Mouse (Mus musculus): ENCODE data around the gene Nceh1. TPM values are rescaled to one million over a fixed set of nuclear protein-coding genes. Genes with fewer than 3 reads are reported as not detected.

Nceh1 gene
- polyA plus RNA-seq, 1 experiment from 2014 or later = 4.9 TPM

- no peak for ATAC-seq
Measured at GRCm38 (mm10) chr3:27249030-27249429, 66.3 kb downstream of the Nceh1 start.

GRCm38 (mm10) chr3:27250936-27251335 is 68.2 kb downstream of the Nceh1 start:
- H3K27me3 ChIP-seq (replicated peaks; ENCODE audit: control insufficient read depth, insufficient read depth, low read length) = no peaks in the 10 kb centered on the region
- H3K4me3 ChIP-seq (ENCODE audit: low read depth, low read length) = no peak overlapping the region
- DNase-seq (ENCODE audit: low spot score) = no peak
- H3K9me3 ChIP-seq (replicated peaks; ENCODE audit: control insufficient read depth, low read length) = no peaks in the 10 kb centered on the region
- H3K36me3 ChIP-seq (ENCODE audit: control insufficient read depth, insufficient read depth, low read length) = no peaks in the 10 kb centered on the region
- H3K27ac ChIP-seq (ENCODE audit: low read depth, low read length) = no peak overlapping the region
- 52% methylated on average over 7 of the region's 7 CpGs for WGBS
- no peak overlapping the region for H3K4me2 ChIP-seq (ENCODE audit: low read length)
- H3K4me1 ChIP-seq (ENCODE audit: control insufficient read depth, insufficient read depth, low read length) = no peaks in the 10 kb centered on the region
- ATAC-seq = no peak
- H3K9ac ChIP-seq (ENCODE audit: low read length) = no peak overlapping the region

More at GRCm38 (mm10) chr3:27249030-27249429, 66.3 kb downstream of the Nceh1 start:
- Histone ChIP-seq H3K9ac (ENCODE audit: low read length) (no peak overlapping the region), H3K9me3 (replicated peaks; ENCODE audit: control insufficient read depth, low read length) (no peaks in the 10 kb centered on the region), H3K27me3 (replicated peaks; ENCODE audit: control insufficient read depth, insufficient read depth, low read length) (no peaks in the 10 kb centered on the region), H3K4me2 (ENCODE audit: low read length) (no peak overlapping the region), H3K27ac (ENCODE audit: low read depth, low read length) (no peak overlapping the region), H3K36me3 (ENCODE audit: control insufficient read depth, insufficient read depth, low read length) (no peaks in the 10 kb centered on the region), H3K4me1 (ENCODE audit: control insufficient read depth, insufficient read depth, low read length) (no peaks in the 10 kb centered on the region), H3K4me3 (ENCODE audit: low read depth, low read length) (no peak overlapping the region)
- WGBS = 91% methylated on average over 9 of the region's 9 CpGs
- DNase-seq (ENCODE audit: low spot score) = no peak

GRCm38 (mm10) chr3:27258461-27258860 is 75.7 kb downstream of the Nceh1 start:
- Histone ChIP-seq H3K4me2 (ENCODE audit: low read length) (no peak overlapping the region), H3K27ac (ENCODE audit: low read depth, low read length) (no peak overlapping the region), H3K4me1 (ENCODE audit: control insufficient read depth, insufficient read depth, low read length) (no peaks in the 10 kb centered on the region), H3K27me3 (replicated peaks; ENCODE audit: control insufficient read depth, insufficient read depth, low read length) (no peaks in the 10 kb centered on the region), H3K36me3 (ENCODE audit: control insufficient read depth, insufficient read depth, low read length) (no peaks in the 10 kb centered on the region), H3K9ac (ENCODE audit: low read length) (no peak overlapping the region), H3K9me3 (replicated peaks; ENCODE audit: control insufficient read depth, low read length) (no peaks in the 10 kb centered on the region), H3K4me3 (ENCODE audit: low read depth, low read length) (no peak overlapping the region)
- ATAC-seq (no peak), DNase-seq (ENCODE audit: low spot score) (no peak)
- 92% methylated on average over 10 of the region's 10 CpGs for WGBS

GRCm38 (mm10) chr3:27260393-27260792 is 77.6 kb downstream of the Nceh1 start:
- DNase-seq (ENCODE audit: low spot score) (no peak), ATAC-seq (no peak)
- 94% methylated on average over 2 of the region's 2 CpGs for WGBS
- Histone ChIP-seq H3K9me3 (replicated peaks; ENCODE audit: control insufficient read depth, low read length) (no peaks in the 10 kb centered on the region), H3K9ac (ENCODE audit: low read length) (no peak overlapping the region), H3K27me3 (replicated peaks; ENCODE audit: control insufficient read depth, insufficient read depth, low read length) (no peaks in the 10 kb centered on the region), H3K4me1 (ENCODE audit: control insufficient read depth, insufficient read depth, low read length) (no peaks in the 10 kb centered on the region), H3K4me2 (ENCODE audit: low read length) (no peak overlapping the region), H3K4me3 (ENCODE audit: low read depth, low read length) (no peak overlapping the region), H3K27ac (ENCODE audit: low read depth, low read length) (no peak overlapping the region), H3K36me3 (ENCODE audit: control insufficient read depth, insufficient read depth, low read length) (no peaks in the 10 kb centered on the region)

- Histone ChIP-seq H3K4me2 (ENCODE audit: low read length) (no peak overlapping the region), H3K9me3 (replicated peaks; ENCODE audit: control insufficient read depth, low read length) (no peaks in the 10 kb centered on the region), H3K9ac (ENCODE audit: low read length) (no peak overlapping the region), H3K4me1 (ENCODE audit: control insufficient read depth, insufficient read depth, low read length) (no peaks in the 10 kb centered on the region), H3K36me3 (ENCODE audit: control insufficient read depth, insufficient read depth, low read length) (no peaks in the 10 kb centered on the region), H3K4me3 (ENCODE audit: low read depth, low read length) (no peak overlapping the region), H3K27ac (ENCODE audit: low read depth, low read length) (no peak overlapping the region), H3K27me3 (replicated peaks; ENCODE audit: control insufficient read depth, insufficient read depth, low read length) (no peaks in the 10 kb centered on the region)
- 89% methylated on average over 5 of the region's 5 CpGs for WGBS
- DNase-seq (ENCODE audit: low spot score) = no peak
- no peak for ATAC-seq
Measured at GRCm38 (mm10) chr3:27267327-27267726, 84.6 kb downstream of the Nceh1 start.

- DNase-seq (ENCODE audit: low spot score) = no peak
- ATAC-seq = no peak
- H3K27me3 ChIP-seq (replicated peaks; ENCODE audit: control insufficient read depth, insufficient read depth, low read length) = no peaks in the 10 kb centered on the region
- no peak overlapping the region for H3K9ac ChIP-seq (ENCODE audit: low read length)
- no peaks in the 10 kb centered on the region for H3K4me1 ChIP-seq (ENCODE audit: control insufficient read depth, insufficient read depth, low read length)
- H3K36me3 ChIP-seq (ENCODE audit: control insufficient read depth, insufficient read depth, low read length) = no peaks in the 10 kb centered on the region
- no peaks in the 10 kb centered on the region for H3K9me3 ChIP-seq (replicated peaks; ENCODE audit: control insufficient read depth, low read length)
- H3K4me3 ChIP-seq (ENCODE audit: low read depth, low read length) = no peak overlapping the region
- no peak overlapping the region for H3K27ac ChIP-seq (ENCODE audit: low read depth, low read length)
- H3K4me2 ChIP-seq (ENCODE audit: low read length) = no peak overlapping the region
- 76% methylated on average over 4 of the region's 4 CpGs for WGBS
Measured at GRCm38 (mm10) chr3:27267887-27268286, 85.1 kb downstream of the Nceh1 start.

- Histone ChIP-seq H3K27me3 (replicated peaks; ENCODE audit: control insufficient read depth, insufficient read depth, low read length) (no peaks in the 10 kb centered on the region), H3K4me1 (ENCODE audit: control insufficient read depth, insufficient read depth, low read length) (no peaks in the 10 kb centered on the region), H3K4me3 (ENCODE audit: low read depth, low read length) (no peak overlapping the region), H3K36me3 (ENCODE audit: control insufficient read depth, insufficient read depth, low read length) (no peaks in the 10 kb centered on the region), H3K27ac (ENCODE audit: low read depth, low read length) (no peak overlapping the region), H3K9me3 (replicated peaks; ENCODE audit: control insufficient read depth, low read length) (no peaks in the 10 kb centered on the region), H3K9ac (ENCODE audit: low read length) (no peak overlapping the region), H3K4me2 (ENCODE audit: low read length) (no peak overlapping the region)
- DNase-seq (ENCODE audit: low spot score) (no peak), ATAC-seq (no peak)
- WGBS = 75% methylated on average over 4 of the region's 4 CpGs
Measured at GRCm38 (mm10) chr3:27269151-27269550, 86.4 kb downstream of the Nceh1 start.

- H3K4me1 ChIP-seq (ENCODE audit: control insufficient read depth, insufficient read depth, low read length) = no peaks in the 10 kb centered on the region
- DNase-seq (ENCODE audit: low spot score) = no peak
- no peak for ATAC-seq
- H3K4me2 ChIP-seq (ENCODE audit: low read length) = no peak overlapping the region
- H3K4me3 ChIP-seq (ENCODE audit: low read depth, low read length) = no peak overlapping the region
- WGBS = 34% methylated on average over 11 of the region's 11 CpGs
- no peaks in the 10 kb centered on the region for H3K27me3 ChIP-seq (replicated peaks; ENCODE audit: control insufficient read depth, insufficient read depth, low read length)
- no peaks in the 10 kb centered on the region for H3K36me3 ChIP-seq (ENCODE audit: control insufficient read depth, insufficient read depth, low read length)
- H3K27ac ChIP-seq (ENCODE audit: low read depth, low read length) = no peak overlapping the region
- H3K9ac ChIP-seq (ENCODE audit: low read length) = no peak overlapping the region
- no peaks in the 10 kb centered on the region for H3K9me3 ChIP-seq (replicated peaks; ENCODE audit: control insufficient read depth, low read length)
Measured at GRCm38 (mm10) chr3:27270160-27270962, 87.6 kb downstream of the Nceh1 start.

GRCm38 (mm10) chr3:27272926-27273745 is 90.4 kb downstream of the Nceh1 start:
- Histone ChIP-seq H3K27ac (ENCODE audit: low read depth, low read length) (no peak overlapping the region), H3K36me3 (ENCODE audit: control insufficient read depth, insufficient read depth, low read length) (no peaks in the 10 kb centered on the region), H3K9me3 (replicated peaks; ENCODE audit: control insufficient read depth, low read length) (no peaks in the 10 kb centered on the region), H3K4me2 (ENCODE audit: low read length) (no peak overlapping the region), H3K4me3 (ENCODE audit: low read depth, low read length) (no peak overlapping the region), H3K27me3 (replicated peaks; ENCODE audit: control insufficient read depth, insufficient read depth, low read length) (no peaks in the 10 kb centered on the region), H3K9ac (ENCODE audit: low read length) (no peak overlapping the region), H3K4me1 (ENCODE audit: control insufficient read depth, insufficient read depth, low read length) (no peaks in the 10 kb centered on the region)
- no peak for DNase-seq (ENCODE audit: low spot score)
- WGBS = 10% methylated on average over 7 of the region's 7 CpGs
- no peak for ATAC-seq

All from forebrain, embryonic 14.5 days (tissue).